Mouse (Mus musculus): ENCODE results near the gene Slc30a5.
"Not testable (repeated sequence)": the region's sequence is repeated elsewhere in the genome, so short reads cannot be mapped to it uniquely, and the experiment has no call there.

The Slc30a5 gene

GRCm38 (mm10) chr13:100832741-100833639 lies at the start of gene Slc30a5:
Gene Slc30a5, minus strand, starts transcription at chr13:100833427.
- DNase-seq = peak; percentile 99 to 100

- DNase-seq = no peak
Measured at GRCm38 (mm10) chr13:100881944-100882343, 48.7 kb upstream of the Slc30a5 start.

GRCm38 (mm10) chr13:100879806-100880205 lies 46.6 kb upstream of the Slc30a5 start:
- DNase-seq = no peak

GRCm38 (mm10) chr13:100879326-100879725 lies 46.1 kb upstream of the Slc30a5 start:
- no peak for DNase-seq

GRCm38 (mm10) chr13:100878264-100878663 lies 45.0 kb upstream of the Slc30a5 start:
- no peak for DNase-seq

- no peak for DNase-seq
Measured at GRCm38 (mm10) chr13:100877703-100878102, 44.5 kb upstream of the Slc30a5 start.

GRCm38 (mm10) chr13:100875103-100875502 lies 41.9 kb upstream of the Slc30a5 start:
- no peak for DNase-seq

GRCm38 (mm10) chr13:100874588-100874987 lies 41.4 kb upstream of the Slc30a5 start:
- no peak for DNase-seq

- DNase-seq = peak; percentile 24 to 30
Measured at GRCm38 (mm10) chr13:100873530-100873929, 40.3 kb upstream of the Slc30a5 start.

GRCm38 (mm10) chr13:100871445-100872171 lies 38.4 kb upstream of the Slc30a5 start:
- DNase-seq = no peak

GRCm38 (mm10) chr13:100869813-100870212 lies 36.6 kb upstream of the Slc30a5 start:
- DNase-seq = peak in 1 of 2 experiments; percentile 22

GRCm38 (mm10) chr13:100866311-100866710 lies 33.1 kb upstream of the Slc30a5 start:
- peak; percentile 46 to 57 for DNase-seq

GRCm38 (mm10) chr13:100865744-100866143 lies 32.5 kb upstream of the Slc30a5 start:
- DNase-seq = peak; percentile 23 to 25

- DNase-seq = not testable (repeated sequence)
Measured at GRCm38 (mm10) chr13:100863914-100864313, 30.7 kb upstream of the Slc30a5 start.

GRCm38 (mm10) chr13:100859117-100859516 lies 25.9 kb upstream of the Slc30a5 start:
- DNase-seq = no peak

GRCm38 (mm10) chr13:100854174-100854573 lies 20.9 kb upstream of the Slc30a5 start:
- DNase-seq = peak; percentile 53 to 67

- DNase-seq = peak; percentile 21 to 27
Measured at GRCm38 (mm10) chr13:100853120-100853519, 19.9 kb upstream of the Slc30a5 start.

GRCm38 (mm10) chr13:100849137-100849536 lies 15.9 kb upstream of the Slc30a5 start:
- no peak for DNase-seq

GRCm38 (mm10) chr13:100846891-100847579 lies 13.8 kb upstream of the Slc30a5 start:
- no peak for DNase-seq

GRCm38 (mm10) chr13:100846254-100846653 lies 13.0 kb upstream of the Slc30a5 start:
- no peak for DNase-seq

- peak; percentile 31 to 39 for DNase-seq
Measured at GRCm38 (mm10) chr13:100843944-100844343, 10.7 kb upstream of the Slc30a5 start.

GRCm38 (mm10) chr13:100843016-100843725 lies 9.9 kb upstream of the Slc30a5 start:
- DNase-seq = no peak
